Mouse (Mus musculus): ENCODE measurements around the gene Gm4567. TPM values are rescaled to one million over a fixed set of nuclear protein-coding genes. Genes with fewer than 3 reads are reported as not detected.

The Gm4567 gene
- polyA plus RNA-seq (2021; fragmentation: Nextera tagmentation), result not detected in 2 replicates
- long read RNA-seq, experiment 1, result 0 reads
- long read RNA-seq, experiment 2, result 0 reads

GRCm38 (mm10) chr7:22719610-22720009, at the start of gene Gm4567:
Gm4567 (minus strand) TSS chr7:22719710.

GRCm38 (mm10) chr7:22761397-22761796, 41.9 kb upstream of the Gm4567 start, which contains the start of gene Vmn1r157:
Vmn1r157 (plus strand) TSS chr7:22761697.

DNA sequence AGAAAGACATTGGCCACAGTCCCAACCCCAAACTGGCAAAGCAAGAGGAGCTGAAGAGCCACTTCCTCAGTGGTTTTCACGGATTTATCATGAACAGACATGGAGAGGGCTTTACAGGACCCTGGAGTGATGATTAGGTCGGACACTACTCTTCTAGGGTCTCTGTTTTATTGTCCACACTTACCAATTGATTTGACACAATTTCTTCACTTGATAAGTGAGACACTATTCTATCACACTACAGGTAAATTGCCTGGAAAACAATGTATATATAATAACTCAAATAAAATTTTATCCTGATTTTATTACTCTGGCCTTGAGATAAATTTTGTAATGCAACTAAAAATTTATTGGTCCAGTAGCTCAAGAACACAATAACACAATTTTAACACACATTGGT, 27.3 kb downstream of the Gm4567 start, which contains the start of gene Gm8693:
Gm8693 (minus strand) TSS at position 101 of the 400 bp plus-strand sequence.

Other genes with a start within 250 kb of the Gm4567 start
- gene Vmn1r151, start 220.0 kb downstream of the Gm4567 start, polyA plus RNA-seq (2021; fragmentation: Nextera tagmentation), result not detected in 2 replicates
- gene Vmn1r152, start 196.7 kb downstream of the Gm4567 start, polyA plus RNA-seq (2021; fragmentation: Nextera tagmentation), result not detected in 2 replicates
- not detected in 2 replicates for gene Gm8677, start 184.8 kb downstream of the Gm4567 start, polyA plus RNA-seq (2021; fragmentation: Nextera tagmentation)
- gene Gm4201, start 154.4 kb downstream of the Gm4567 start, polyA plus RNA-seq (2021; fragmentation: Nextera tagmentation), result not detected in 2 replicates
- not detected in 2 replicates for gene Gm4565, start 131.6 kb downstream of the Gm4567 start, polyA plus RNA-seq (2021; fragmentation: Nextera tagmentation)
- gene Vmn1r155, start 61.7 kb downstream of the Gm4567 start, polyA plus RNA-seq (2021; fragmentation: Nextera tagmentation), result not detected in 2 replicates
- not detected in 2 replicates for gene Gm8693, start 27.4 kb downstream of the Gm4567 start, polyA plus RNA-seq (2021; fragmentation: Nextera tagmentation)
- gene Vmn1r157, start 42.0 kb upstream of the Gm4567 start, polyA plus RNA-seq (2021; fragmentation: Nextera tagmentation), result not detected in 2 replicates
- gene Vmn1r158, start 71.1 kb upstream of the Gm4567 start, polyA plus RNA-seq (2021; fragmentation: Nextera tagmentation), result not detected in 2 replicates
- gene Vmn1r159, start 123.9 kb upstream of the Gm4567 start, polyA plus RNA-seq (2021; fragmentation: Nextera tagmentation), result not detected in 2 replicates
- gene Vmn1r160, start 151.5 kb upstream of the Gm4567 start, polyA plus RNA-seq (2021; fragmentation: Nextera tagmentation), result not detected in 2 replicates

Measured in layer of hippocampus, adult 6 months (tissue).